Mouse (Mus musculus): ENCODE measurements around the gene Nfia. TPM values are rescaled to one million over a fixed set of nuclear protein-coding genes. Genes with fewer than 3 reads are reported as not detected.

The Nfia gene
- polyA plus RNA-seq, 1 experiment from 2014 or later, result 14.4 TPM

GRCm38 (mm10) chr4:97924414-97924813, 151.9 kb downstream of the Nfia start:
- Histone ChIP-seq H3K27ac (no peak overlapping the region), H3K4me3 (no peak overlapping the region), H3K36me3 (no peaks in the 10 kb centered on the region), H3K9me3 (no peaks in the 10 kb centered on the region), H3K27me3 (ENCODE audit: insufficient read depth, poor library complexity, severe bottlenecking) (no peaks in the 10 kb centered on the region), H3K4me1 (peaks cover 6% of the 10 kb centered on the region)
- no peak for DNase-seq (ENCODE audit: low spot score)
- WGBS, result 83% methylated on average over 5 of the region's 5 CpGs

- no peak for DNase-seq (ENCODE audit: low spot score)
- Histone ChIP-seq H3K36me3 (no peaks in the 10 kb centered on the region), H3K4me1 (peaks cover 6% of the 10 kb centered on the region), H3K4me3 (no peak overlapping the region), H3K27me3 (ENCODE audit: insufficient read depth, poor library complexity, severe bottlenecking) (no peaks in the 10 kb centered on the region), H3K9me3 (no peaks in the 10 kb centered on the region), H3K27ac (no peak overlapping the region)
- WGBS, result 88% methylated on average over 3 of the region's 3 CpGs
These were observed 152.3 kb downstream of the Nfia start for GRCm38 (mm10) chr4:97924855-97925254.

GRCm38 (mm10) chr4:97925644-97926043, 153.1 kb downstream of the Nfia start:
- Histone ChIP-seq H3K4me3 (no peak overlapping the region), H3K27ac (no peak overlapping the region), H3K36me3 (no peaks in the 10 kb centered on the region), H3K9me3 (no peaks in the 10 kb centered on the region), H3K27me3 (ENCODE audit: insufficient read depth, poor library complexity, severe bottlenecking) (no peaks in the 10 kb centered on the region), H3K4me1 (peaks cover 3% of the 10 kb centered on the region)
- DNase-seq (ENCODE audit: low spot score), result no peak
- WGBS, result 82% methylated on average over 4 of the region's 4 CpGs

- H3K4me1 ChIP-seq, result no peaks in the 10 kb centered on the region; the same call in 1 of the 2 replicates
- WGBS, result 86% methylated on average over 5 of the region's 5 CpGs
- no peak for DNase-seq (ENCODE audit: low spot score)
These were observed 154.2 kb downstream of the Nfia start for GRCm38 (mm10) chr4:97926607-97927308.

GRCm38 (mm10) chr4:97927309-97927656, 154.7 kb downstream of the Nfia start:
- DNase-seq (ENCODE audit: low spot score), result no peak
- Histone ChIP-seq H3K27me3 (ENCODE audit: insufficient read depth, poor library complexity, severe bottlenecking) (no peaks in the 10 kb centered on the region), H3K27ac (no peak overlapping the region), H3K4me3 (no peak overlapping the region), H3K4me1 (no peaks in the 10 kb centered on the region; the same call in 1 of the 2 replicates), H3K9me3 (no peaks in the 10 kb centered on the region), H3K36me3 (no peaks in the 10 kb centered on the region)
- WGBS, result 76% methylated on average over 3 of the region's 3 CpGs

More at GRCm38 (mm10) chr4:97926607-97927308, 154.2 kb downstream of the Nfia start:
- Histone ChIP-seq H3K4me3 (no peak overlapping the region), H3K27me3 (ENCODE audit: insufficient read depth, poor library complexity, severe bottlenecking) (no peaks in the 10 kb centered on the region), H3K9me3 (no peaks in the 10 kb centered on the region), H3K36me3 (no peaks in the 10 kb centered on the region), H3K27ac (no peak overlapping the region)

GRCm38 (mm10) chr4:97936371-97936770, 163.8 kb downstream of the Nfia start:
- Histone ChIP-seq H3K36me3 (no peaks in the 10 kb centered on the region), H3K4me1 (peaks cover 15% of the 10 kb centered on the region), H3K27ac (no peak overlapping the region), H3K4me3 (no peak overlapping the region), H3K9me3 (no peaks in the 10 kb centered on the region), H3K27me3 (ENCODE audit: insufficient read depth, poor library complexity, severe bottlenecking) (no peaks in the 10 kb centered on the region)
- DNase-seq (ENCODE audit: low spot score), result no peak
- WGBS, result 79% methylated on average over 2 of the region's 2 CpGs

- no peak for DNase-seq (ENCODE audit: low spot score)
- no peaks in the 10 kb centered on the region for H3K9me3 ChIP-seq
- H3K4me3 ChIP-seq, result no peak overlapping the region
- H3K36me3 ChIP-seq, result no peaks in the 10 kb centered on the region
- no peaks in the 10 kb centered on the region for H3K27me3 ChIP-seq (ENCODE audit: insufficient read depth, poor library complexity, severe bottlenecking)
- 69% methylated on average over 3 of the region's 3 CpGs for WGBS
- H3K27ac ChIP-seq, result no peak overlapping the region
- peaks cover 15% of the 10 kb centered on the region for H3K4me1 ChIP-seq
These were observed 164.4 kb downstream of the Nfia start for GRCm38 (mm10) chr4:97936912-97937311.

- no peak for DNase-seq (ENCODE audit: low spot score)
- no peak overlapping the region for H3K4me3 ChIP-seq
- no peak overlapping the region for H3K27ac ChIP-seq
- no peaks in the 10 kb centered on the region for H3K9me3 ChIP-seq
- H3K36me3 ChIP-seq, result no peaks in the 10 kb centered on the region
- 42% methylated on average over 4 of the region's 4 CpGs for WGBS
- no peaks in the 10 kb centered on the region for H3K27me3 ChIP-seq (ENCODE audit: insufficient read depth, poor library complexity, severe bottlenecking)
- peaks cover 13% of the 10 kb centered on the region for H3K4me1 ChIP-seq
These were observed 167.0 kb downstream of the Nfia start for GRCm38 (mm10) chr4:97939492-97939891.

- H3K4me1 ChIP-seq, result peaks cover 15% of the 10 kb centered on the region
- no peak overlapping the region for H3K27ac ChIP-seq
- WGBS, result 71% methylated on average over 4 of the region's 4 CpGs
- no peak for DNase-seq (ENCODE audit: low spot score)
- no peak overlapping the region for H3K4me3 ChIP-seq
- H3K9me3 ChIP-seq, result no peaks in the 10 kb centered on the region
- H3K27me3 ChIP-seq (ENCODE audit: insufficient read depth, poor library complexity, severe bottlenecking), result no peaks in the 10 kb centered on the region
- H3K36me3 ChIP-seq, result no peaks in the 10 kb centered on the region
These were observed 167.5 kb downstream of the Nfia start for GRCm38 (mm10) chr4:97939920-97940520.

GRCm38 (mm10) chr4:97941616-97942015, 169.1 kb downstream of the Nfia start:
- H3K9me3 ChIP-seq, result no peaks in the 10 kb centered on the region
- no peak overlapping the region for H3K27ac ChIP-seq
- H3K27me3 ChIP-seq (ENCODE audit: insufficient read depth, poor library complexity, severe bottlenecking), result no peaks in the 10 kb centered on the region
- peaks cover 15% of the 10 kb centered on the region for H3K4me1 ChIP-seq
- 84% methylated on average over 8 of the region's 8 CpGs for WGBS
- no peak overlapping the region for H3K4me3 ChIP-seq
- H3K36me3 ChIP-seq, result no peaks in the 10 kb centered on the region
- no peak for DNase-seq (ENCODE audit: low spot score)

GRCm38 (mm10) chr4:97944309-97944708, 171.8 kb downstream of the Nfia start:
- WGBS, result 61% methylated on average over 2 of the region's 2 CpGs
- no peak overlapping the region for H3K4me3 ChIP-seq
- H3K27me3 ChIP-seq (ENCODE audit: insufficient read depth, poor library complexity, severe bottlenecking), result no peaks in the 10 kb centered on the region
- no peak for DNase-seq (ENCODE audit: low spot score)
- no peak overlapping the region for H3K27ac ChIP-seq
- H3K36me3 ChIP-seq, result no peaks in the 10 kb centered on the region
- peaks cover 19% of the 10 kb centered on the region for H3K4me1 ChIP-seq
- H3K9me3 ChIP-seq, result no peaks in the 10 kb centered on the region

- no peak for DNase-seq (ENCODE audit: low spot score)
- Histone ChIP-seq H3K4me1 (0 out of 2 replicates have a peak, but pooled peaks cover 9% of the 10 kb centered on the region), H3K27ac (no peak overlapping the region), H3K36me3 (no peaks in the 10 kb centered on the region), H3K27me3 (ENCODE audit: insufficient read depth, poor library complexity, severe bottlenecking) (no peaks in the 10 kb centered on the region), H3K4me3 (no peak overlapping the region), H3K9me3 (no peaks in the 10 kb centered on the region)
- 82% methylated on average over 5 of the region's 5 CpGs for WGBS
These were observed 174.9 kb downstream of the Nfia start for GRCm38 (mm10) chr4:97947484-97947883.

GRCm38 (mm10) chr4:97948250-97948649, 175.7 kb downstream of the Nfia start:
- Histone ChIP-seq H3K4me3 (no peak overlapping the region), H3K36me3 (no peaks in the 10 kb centered on the region), H3K27me3 (ENCODE audit: insufficient read depth, poor library complexity, severe bottlenecking) (no peaks in the 10 kb centered on the region), H3K9me3 (no peaks in the 10 kb centered on the region), H3K27ac (no peak overlapping the region), H3K4me1 (0 out of 2 replicates have a peak, but pooled peaks cover 9% of the 10 kb centered on the region)
- DNase-seq (ENCODE audit: low spot score), result no peak
- WGBS, result 63% methylated on average over 8 of the region's 8 CpGs
